Mouse (Mus musculus): Measurements from ENCODE around the gene Sppl3.

- TF ChIP-seq CTCF (IDR thresholded peaks at IDR 0.05) (no peak), EP300 (IDR thresholded peaks at IDR 0.05) (no peak)
Observed at GRCm38 (mm10) chr5:115099991-115100390, 89.1 kb downstream of the Sppl3 start.

Measured in lung, postnatal 0 days (tissue).